Mouse (Mus musculus) heart, adult 11 months (tissue): Measurements from ENCODE around the gene Spef1.
"Not testable (repeated sequence)": the region's sequence is repeated elsewhere in the genome, so short reads cannot be mapped to it uniquely, and the experiment has no call there.

Experiments used
- DNase-seq: peaks from one replicate; pipeline ENCODE4 v3.0.0; 2022

Spef1 gene

DNA sequence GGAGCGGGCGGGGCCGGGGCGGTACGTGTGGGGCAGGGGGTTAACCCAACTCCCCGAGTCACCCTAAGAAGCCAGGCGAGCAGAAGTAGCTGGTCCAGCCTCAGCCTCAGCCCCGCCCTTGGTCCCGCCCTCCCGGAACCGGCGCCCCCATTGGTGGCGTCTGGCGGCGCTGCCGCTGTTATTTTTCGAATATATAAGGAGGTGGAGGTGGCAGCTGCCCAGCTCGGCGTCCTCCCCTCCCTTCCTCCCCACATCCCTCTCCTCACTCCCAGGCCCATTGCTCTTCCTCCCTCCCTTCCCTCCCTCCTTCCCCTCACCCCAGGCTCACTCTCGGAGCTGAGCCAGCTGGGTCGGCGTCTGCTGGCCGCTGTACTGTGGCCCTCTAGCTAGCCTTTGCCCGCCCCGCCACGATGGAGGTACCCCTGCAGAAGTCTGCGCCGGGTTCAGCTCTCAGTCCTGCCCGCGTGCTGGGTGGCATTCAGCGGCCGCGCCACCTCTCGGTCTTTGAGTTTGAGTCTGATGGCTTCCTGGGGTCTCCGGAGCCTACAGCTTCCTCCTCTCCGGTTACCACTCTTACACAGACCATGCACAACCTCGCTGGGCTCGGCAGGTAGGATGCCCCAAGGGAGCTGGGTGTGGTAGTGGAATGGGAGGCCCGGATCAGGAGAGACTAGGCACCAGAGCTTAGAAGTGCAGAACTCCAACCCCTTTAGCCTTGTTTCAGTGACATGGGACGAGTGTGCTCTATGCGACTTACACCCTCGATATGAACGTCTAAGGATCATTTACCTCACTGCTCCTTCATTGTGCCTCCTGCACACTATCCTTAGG is at the start of gene Spef1, which contains the start of gene Cdc25b:
Spef1 (minus strand) TSS at position 512 of the 831 bp plus-strand sequence.
Cdc25b (plus strand) TSS at position 179 of the 831 bp plus-strand sequence.
- DNase-seq = peak; percentile 99

DNA sequence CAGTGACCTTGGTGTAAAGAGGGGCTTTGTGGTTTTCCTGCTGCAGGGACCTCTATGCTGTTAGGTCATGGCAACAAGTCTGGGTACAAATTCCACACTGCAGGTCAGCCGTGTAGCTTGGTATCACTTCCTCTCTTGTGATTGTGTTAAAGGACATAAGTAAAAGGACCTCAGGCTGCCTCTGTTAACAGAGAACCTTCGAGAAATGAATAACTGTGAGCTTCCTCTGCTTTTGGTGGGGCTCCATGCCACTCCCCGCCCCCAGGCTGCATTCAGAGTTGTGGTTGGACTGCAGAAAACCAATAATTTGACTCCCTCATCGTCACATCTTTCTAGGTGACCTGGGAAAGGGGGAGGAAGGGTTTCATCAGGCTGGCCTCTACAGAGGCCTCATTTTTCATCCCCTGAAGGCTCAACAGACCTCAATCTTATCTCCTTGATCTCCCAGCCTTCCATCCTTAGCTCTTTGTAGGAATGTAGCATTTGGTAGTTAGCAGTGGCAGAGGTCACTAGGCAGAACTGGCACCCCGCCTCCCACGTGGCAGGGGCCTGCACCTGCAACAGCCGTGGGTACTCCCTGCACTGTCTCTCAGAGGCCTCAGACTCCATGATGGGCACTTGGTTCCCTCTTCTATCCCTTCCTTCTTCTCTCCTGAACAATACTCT is 48.0 kb upstream of the Spef1 start:
- no peak for DNase-seq

DNA sequence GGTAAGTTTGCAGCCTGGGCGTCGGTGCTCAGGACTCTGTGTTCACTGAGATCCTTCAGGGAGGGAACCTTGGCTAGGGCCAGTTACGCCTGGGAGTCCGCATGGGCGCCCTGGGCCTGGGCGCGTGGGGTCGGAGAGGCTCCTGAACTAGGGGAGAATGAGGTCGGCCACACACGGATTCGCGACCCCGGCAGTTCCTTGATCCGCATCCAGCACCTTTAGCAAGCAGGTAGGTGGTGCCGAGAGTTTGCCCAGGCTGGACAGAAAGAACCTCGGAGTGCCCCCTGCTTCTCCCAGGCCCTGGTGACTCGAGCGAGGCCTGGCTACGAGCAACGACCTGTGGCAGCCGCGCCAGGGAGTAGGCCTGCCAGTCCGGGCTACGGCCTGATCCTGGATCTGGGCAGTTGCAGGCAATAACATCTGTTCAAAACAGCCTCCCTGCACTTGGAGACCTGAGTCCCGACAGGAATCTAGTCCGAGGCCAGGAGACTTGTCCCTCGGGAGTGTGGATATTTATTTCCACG is 47.1 kb upstream of the Spef1 start:
- no peak for DNase-seq

DNA sequence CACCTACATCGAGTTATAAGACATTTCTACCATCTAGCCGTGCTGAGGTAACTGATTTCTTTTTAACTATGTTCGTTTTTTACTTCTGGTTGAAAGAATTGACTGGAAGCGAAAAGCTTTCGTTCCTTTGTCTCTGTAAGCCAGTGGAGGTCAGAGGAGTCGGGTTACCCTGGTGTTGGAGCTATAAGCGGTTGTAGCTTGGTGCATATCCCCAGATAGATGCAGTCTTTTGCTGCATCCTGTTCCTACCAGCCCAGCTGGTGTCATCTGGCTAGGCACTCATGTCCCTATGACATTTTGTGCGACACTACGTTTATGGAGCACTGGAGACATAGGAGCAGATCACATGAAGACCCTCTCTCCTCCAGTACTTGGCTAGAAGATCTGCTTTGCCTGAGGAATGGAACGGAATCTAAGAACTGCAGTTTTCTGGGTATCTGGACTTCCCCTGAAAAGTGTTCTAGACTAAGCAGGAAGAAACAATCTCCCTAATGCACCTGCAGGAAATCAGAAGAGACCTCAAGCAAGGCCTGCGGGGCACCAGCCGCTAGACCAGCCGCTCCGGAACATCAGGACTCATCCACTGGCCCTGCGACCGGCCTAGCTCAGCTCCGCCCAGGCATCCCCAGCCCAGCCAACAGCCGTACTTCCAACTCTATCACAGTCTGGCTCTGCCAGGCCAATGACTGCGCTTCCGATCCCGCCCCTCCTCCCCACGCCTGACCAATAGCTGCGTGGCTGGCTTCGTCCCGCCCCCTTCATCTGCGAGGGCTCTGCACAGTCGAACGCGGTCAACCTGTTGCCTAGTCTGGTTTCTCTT is 46.4 kb upstream of the Spef1 start, which contains the start of gene Mavs:
Mavs (plus strand) TSS at position 757 of the 820 bp plus-strand sequence.
- peak; percentile 100 for DNase-seq

DNA sequence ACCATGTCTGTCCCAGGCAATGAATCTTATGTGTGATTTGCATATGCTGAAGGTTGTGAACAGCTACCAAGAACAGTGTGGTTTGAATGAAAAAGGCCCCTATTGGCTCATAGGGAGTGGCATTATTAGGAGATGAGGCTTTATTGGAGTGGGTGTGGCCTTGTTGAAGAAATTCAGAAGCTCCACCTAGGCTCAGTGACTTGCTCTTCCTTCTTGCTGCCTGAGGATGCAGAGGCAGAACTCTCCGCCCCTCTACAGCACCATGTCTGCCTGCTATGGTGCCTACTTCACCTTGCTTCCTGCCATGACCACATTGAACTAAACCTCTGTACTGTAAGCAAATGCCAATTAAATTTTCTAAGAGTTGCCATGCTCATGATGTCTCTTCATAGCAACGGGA is 45.5 kb upstream of the Spef1 start:
- no peak for DNase-seq

DNA sequence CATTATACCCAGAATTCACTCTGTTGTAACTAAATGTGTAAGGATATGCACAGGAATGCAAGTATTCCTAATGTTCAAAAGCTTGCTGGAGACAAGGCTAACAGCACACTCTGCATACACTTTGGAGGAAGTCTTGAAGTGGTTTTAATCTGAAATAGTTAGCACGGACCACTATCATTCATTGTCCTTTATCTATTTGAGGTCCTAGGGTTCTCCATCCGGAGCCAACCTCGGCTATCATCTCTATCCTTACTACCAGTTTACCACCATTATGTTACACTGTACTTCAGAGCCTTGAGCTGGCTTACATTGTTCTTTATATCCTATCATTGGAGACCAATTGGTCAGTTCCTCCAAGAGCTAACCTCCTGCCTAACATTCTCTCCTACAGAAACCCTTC is 40.2 kb upstream of the Spef1 start:
- DNase-seq = no peak

DNA sequence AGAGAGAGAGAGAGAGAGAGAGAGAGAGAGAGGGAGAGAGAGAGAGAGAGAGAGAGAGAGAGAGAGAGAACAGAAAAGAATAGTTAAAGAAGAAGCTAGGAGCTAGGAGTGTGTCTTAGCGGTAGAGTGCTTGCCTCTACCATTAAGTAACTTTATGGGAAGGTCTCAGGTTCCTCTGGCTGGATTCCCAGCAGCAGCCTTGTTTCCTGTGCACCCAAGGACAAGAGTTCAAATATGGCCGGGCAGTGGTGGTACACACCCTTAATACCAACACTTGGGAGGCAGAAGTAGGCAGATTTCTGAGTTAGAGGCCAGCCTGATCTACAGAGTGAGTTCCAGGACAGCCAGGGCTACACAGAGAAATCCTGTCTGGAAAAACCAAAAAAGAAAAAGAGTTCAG is 39.6 kb upstream of the Spef1 start:
- not testable (repeated sequence) for DNase-seq

DNA sequence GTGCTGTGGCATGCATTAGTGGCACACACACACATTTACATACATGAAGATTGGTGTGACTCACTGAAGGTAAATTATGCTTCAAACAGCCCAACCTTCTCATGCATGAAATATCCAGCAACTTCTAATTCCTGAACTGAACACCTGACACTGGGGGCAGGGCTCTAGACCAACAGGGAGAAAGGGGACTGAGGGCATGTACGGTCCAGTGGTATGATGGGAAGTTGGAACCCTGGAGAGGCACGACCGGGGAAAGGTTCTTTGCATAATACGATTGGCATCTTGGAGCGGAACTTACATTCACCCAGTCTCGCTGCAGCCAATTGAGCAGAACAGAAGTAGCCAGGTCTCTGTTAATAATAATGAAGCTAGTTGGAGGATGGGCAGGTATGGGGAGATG is 38.1 kb upstream of the Spef1 start:
- DNase-seq = no peak

DNA sequence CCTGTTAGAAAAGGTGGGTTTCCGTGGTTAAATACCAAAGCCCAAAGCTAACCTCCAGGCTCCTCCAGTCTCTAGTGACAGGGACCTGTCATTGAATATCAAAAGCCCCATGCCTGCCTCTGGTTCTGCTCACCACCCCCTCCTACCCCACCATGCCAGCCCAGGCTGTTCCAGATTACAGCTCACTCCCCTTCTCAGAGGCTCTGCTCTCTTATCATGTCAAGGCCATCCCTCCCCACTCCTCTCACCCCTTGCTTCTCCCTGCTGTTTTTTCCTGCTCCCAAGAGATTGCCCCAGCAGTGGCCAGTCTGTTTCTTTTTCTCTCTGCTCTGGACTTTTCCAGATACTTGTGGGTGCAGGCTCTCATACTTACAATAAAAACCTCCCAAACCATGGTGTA is 36.5 kb upstream of the Spef1 start:
- no peak for DNase-seq

DNA sequence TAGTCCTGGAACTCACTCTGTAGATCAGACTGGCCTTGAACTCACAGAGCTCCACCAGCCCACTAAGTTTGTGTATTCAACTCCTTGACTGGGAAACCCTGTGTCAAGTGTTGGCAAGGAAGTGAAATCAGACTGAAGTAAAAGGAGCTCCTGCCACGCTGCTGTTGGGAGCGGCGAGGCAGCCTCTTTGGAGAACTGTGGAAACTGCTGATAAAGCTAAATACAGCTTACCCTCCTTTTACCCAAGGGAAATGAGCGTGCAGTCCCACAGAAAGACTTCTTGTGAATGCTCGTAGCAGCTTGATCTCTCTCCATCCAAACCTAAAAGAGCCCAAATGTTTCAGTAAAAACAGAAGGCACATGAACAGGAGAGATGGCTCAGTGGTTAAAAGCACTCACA is 35.5 kb upstream of the Spef1 start:
- peak; percentile 94 for DNase-seq

DNA sequence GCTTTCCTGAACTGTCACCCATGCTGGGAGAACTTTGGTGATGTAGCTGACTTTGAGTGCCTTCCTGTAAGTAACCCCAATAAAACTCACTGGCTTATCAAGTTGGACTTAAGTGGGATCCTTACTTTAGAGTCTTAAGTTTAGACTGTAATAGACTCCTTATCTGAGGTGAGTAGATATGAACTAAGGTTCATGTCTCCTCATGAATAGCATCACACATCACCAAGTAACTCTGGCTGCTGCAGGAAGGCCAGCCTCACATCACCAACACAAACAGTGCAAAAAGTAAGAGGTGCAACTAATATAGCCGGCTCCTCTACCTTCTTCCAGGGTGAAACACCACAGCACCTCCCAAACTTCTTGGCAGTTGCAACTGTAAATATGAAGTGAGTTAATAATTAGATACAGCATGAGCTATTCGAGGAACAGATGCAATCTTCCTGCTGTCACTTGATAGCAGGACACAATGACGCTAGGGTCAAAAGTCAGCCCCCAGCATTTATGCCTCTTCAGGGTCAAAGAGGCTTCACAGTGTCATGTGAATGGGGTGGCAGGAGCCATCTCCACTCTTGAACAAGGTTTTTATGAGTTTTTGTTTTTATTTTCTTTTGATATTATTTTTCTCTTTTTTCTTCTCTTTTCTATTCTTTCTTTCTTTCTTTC is 34.9 kb upstream of the Spef1 start:
- DNase-seq = no peak

DNA sequence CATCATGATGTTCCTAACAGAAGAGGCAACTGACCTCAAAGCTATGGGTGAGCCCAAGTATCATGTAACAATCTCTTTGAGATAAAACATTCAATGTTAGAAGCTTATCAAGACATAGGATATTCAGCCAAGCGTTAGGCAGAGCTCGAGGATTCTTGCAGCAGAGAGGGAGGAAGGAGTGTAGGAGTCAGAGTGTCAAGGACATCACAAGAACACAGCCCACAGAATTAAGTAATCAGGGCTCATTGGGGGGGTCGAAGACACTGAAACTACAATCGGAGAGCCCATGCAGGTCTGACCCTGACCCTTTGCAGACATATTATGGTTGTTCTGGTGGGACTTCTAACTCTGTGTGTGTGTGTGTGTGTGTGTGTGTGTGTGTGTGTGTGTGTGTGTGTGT is 32.9 kb upstream of the Spef1 start:
- no peak for DNase-seq

DNA sequence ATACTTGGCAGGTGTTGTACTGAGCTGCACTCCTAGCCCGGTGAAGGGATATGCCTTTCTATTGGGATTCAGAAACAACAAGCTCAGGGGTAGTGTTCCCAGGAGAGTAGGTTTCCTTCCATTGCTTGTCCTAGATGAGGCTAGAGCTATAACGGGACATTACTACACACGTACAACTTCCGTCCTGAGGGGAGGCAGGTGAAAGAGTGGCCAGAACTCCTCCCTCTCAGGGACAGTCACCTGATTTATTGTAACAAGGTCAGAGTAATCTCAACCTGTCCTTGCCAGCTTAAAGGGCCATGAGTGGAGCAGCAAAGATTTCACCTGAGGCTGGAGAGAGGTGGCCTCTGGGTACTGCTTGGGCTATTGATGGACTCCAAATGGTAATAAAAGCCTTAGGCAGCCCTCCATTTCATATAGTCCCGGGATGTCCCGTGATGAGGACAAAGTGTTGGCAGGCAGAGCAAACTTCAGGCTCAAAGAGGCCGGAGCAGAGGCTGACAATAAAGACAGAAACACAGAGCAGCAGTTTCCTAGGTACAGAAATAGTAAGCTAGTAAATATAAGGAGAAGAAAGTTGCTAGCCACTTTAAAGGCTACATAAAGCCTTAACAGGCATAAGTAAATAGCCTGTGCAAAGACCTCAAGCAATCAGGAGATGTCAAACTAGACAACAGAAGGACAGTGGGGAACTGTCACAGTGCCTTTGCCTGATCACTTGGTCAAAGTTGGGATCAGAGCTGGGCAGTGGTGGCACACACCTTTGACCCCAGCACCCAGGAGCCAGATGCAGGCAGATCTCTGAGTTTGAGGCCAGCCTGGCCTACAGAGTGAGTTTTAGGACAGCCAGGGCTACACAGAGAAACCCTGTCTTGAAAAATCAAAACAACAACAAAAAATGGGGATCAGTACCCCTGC is 29.1 kb upstream of the Spef1 start:
- peak; percentile 98 for DNase-seq

DNA sequence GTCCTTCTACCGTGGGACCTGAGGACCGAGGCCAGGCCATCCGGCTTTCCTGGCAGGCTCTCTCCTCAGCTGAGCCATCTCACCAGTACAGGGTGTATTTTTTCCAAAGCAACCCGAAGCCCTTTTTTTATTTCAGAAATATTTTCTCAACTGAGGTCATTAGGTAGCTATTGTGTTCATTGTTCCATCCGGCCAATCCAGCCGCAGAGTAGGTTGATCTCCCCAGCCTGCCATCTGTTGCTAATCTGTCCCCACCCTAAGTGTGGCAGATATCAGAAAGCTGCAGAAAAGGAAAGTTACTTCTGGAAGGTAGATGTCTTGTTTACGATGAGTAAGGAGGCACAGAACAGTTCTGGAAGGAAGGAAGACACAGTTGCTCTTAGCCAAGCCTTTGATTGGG is 26.7 kb upstream of the Spef1 start:
- DNase-seq = peak; percentile 94

DNA sequence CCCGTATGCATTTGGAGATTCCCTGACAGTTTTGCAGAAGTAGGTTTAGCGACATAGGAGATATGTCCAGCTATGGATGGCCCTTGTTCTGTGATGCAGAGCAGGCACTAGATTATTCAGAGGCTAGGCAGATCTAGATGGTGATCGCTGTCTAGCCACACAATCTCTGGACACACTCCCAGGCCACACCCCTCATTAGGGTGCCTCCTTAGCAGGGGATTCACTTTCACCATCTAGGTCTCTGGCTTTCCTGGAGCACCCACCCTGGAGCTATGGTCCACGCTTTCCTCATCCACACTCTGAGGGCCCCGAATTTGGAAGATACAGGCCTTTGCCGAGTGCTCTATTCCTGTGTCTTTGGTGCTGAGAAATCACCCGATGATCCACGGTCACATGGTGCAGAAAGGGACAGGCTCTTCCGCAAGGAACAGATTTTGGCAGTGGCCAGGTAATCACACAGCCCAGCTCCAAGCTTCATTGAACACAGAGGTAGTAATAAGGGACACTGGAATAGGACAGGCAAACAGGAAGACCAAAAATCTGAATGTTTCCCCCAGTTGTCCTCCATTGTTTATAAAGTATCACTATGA is 24.0 kb upstream of the Spef1 start:
- peak; percentile 96 for DNase-seq

DNA sequence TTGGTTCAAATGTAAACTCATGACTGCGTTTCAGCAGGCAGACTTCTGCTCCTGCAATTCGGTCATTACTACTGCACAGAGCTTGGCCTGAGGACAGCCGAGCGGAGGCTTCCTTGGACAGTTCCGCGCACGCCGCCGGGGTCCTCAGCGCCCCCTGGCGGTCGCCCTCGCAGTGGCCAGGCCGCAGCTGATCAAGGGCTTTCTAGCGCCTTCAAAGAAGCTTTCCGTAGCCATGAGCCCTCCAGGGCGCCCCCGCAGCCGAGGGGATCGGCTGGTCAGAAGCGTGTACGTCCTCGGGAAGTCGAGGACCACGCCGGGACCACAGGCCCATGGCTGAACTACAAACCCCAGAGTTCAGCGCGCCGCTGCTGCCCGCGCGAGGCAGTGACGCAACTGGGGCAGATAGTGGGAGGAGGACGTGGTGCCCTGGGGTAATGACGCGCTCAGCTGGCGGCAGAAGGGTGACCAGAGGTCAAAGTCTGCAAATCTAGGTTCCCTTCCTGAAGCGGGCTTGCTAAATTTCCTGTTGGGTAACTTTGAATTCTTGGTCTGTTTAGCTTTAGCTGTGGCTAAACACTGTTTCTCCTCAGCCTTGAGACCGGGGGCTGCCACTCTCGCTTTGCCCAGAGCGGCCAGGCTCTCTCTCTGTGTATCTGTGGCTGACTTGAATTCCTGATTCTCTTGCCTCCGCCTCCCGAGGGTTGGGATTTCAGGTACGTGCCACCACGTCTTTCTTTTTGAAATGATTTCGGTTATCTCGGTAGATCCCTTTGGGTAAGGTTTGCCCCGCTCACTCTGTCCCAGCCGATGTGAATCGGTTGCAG is 23.1 kb upstream of the Spef1 start:
- peak; percentile 100 for DNase-seq

DNA sequence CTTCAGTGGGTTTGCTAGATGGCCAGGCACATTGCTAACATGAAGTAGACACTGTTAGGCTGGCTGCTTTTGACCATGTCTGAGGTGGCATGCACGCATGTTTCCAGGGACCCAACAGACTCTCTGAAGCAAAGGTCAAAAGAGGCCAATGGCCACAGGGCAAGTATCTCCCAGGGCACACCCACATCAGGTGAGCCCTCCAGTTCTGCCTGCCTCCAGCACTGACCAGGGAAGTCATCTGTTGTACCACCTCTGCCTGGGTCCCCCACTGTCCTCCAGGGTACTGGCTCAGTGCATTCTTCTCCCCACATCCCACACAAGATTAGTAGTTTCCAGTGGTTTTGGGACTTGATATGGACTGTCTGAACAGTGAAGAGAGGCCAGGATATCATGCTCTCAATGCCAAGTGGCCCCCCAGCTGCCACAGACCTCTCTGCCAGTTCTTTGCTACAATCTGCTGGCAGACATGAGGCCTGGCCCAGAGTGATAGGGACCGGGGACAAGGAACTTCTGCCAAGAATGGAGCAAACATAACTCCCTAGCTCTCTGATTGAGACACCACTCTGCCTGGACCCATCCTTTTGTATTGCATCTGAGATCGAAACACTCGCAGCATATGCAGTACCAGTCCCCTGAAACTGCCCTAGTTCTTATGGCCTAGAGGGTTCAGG is 22.2 kb upstream of the Spef1 start:
- peak; percentile 96 for DNase-seq

DNA sequence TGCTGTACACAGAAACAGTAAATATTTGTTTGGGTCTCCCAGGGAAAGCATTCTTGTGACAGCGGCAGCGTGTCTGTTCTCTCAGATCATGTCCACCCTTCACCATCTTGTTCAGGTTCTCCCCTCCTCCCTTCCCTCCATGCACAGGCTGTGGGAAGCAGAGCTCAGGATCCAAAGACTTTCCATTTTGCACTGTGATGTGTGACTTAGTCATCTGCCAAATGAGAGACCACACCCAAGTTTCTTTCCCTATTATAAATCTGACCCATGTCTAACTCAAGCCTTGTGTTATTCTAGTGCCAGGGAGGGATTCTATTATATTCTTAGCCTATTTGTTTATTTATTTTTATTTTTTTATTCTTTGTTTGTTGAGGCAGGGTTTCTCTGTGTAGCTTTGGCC is 21.3 kb upstream of the Spef1 start:
- DNase-seq = no peak

DNA sequence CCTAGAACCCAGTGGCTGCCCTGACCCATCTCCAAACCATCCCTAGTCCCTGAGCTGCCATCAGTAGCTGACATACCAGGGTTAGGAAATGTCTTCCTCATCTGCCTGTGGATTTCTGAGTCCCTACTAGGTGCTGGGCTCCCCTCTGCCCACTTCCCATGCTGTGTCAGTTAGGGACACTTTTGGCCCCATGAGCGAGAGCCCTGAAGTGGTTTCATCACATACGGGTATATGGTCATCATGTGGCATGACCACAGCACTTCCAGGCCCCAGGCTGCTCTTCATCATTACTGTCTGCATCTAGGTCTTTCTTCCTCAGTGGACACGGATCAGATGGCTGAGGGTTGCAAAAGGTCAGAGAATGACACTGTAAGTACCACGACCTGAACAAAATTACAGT is 19.7 kb upstream of the Spef1 start, which contains the start of gene Ap5s1:
Ap5s1 (plus strand) TSS at position 301 of the 400 bp plus-strand sequence.
- DNase-seq = no peak
